Comparison of ENCODE assay signal across 11 mouse cellular contexts in genomic region chr3:88232301-88232702, GRCm38 (mm10). TPM values are rescaled to one million over a fixed set of nuclear protein-coding genes. Genes with fewer than 3 reads are reported as not detected.
DNase-seq lines count a peak whose midpoint lies in the region; ATAC-seq lines count a peak whose summit lies in the region.
"Had no signal": no experiment of that assay in that cellular context is flagged by ENCODE, and none has a peak within 500 bp of the region (broad histone marks: within the 10 kb centered on the region; RNA-seq: fewer than 3 reads in every experiment).

No protein-coding gene starts in this region.

- peaks cover 2% of the 10 kb centered on the region; the same call in 1 of the 2 replicates for H3K27me3 ChIP-seq in hindbrain, embryonic 11.5 days (ENCODE audit: control insufficient read depth, insufficient read depth, low read length)

- WGBS in hindbrain, embryonic 11.5 days: 53% methylated on average over 7 of the region's 7 CpGs

- peak overlapping the region; percentile 94 for H3K27ac ChIP-seq in hindbrain, embryonic 11.5 days (ENCODE audit: low read depth, low read length)

- DNase-seq in 3134 (ENCODE audit: extremely low read depth, insufficient read length, low spot score): peak; percentile 40
- peak; percentile 74 for DNase-seq in cerebellum, postnatal 14 days
- no peak for DNase-seq in hindbrain, embryonic 11.5 days (ENCODE audit: low spot score)
- peak; percentile 63 to 68 for DNase-seq in left cerebral cortex, postnatal 36 days (ENCODE audit: low spot score in 2 of 2)
- no peak for DNase-seq in c-Kit-positive CD71-positive TER-119-positive erythroid progenitor cells, embryonic 14.5 days (ENCODE audit: low spot score)
- DNase-seq in heart, postnatal 14 days: no peak
- no peak for DNase-seq in thymus, postnatal 4 days
- DNase-seq in kidney, postnatal 25 days: no peak
- DNase-seq: adrenal gland, adult 8-10 months had no signal

- H3K4me2 ChIP-seq in hindbrain, embryonic 11.5 days (replicated peaks; ENCODE audit: low read depth, low read length): no peak overlapping the region

- H3K9ac ChIP-seq in hindbrain, embryonic 11.5 days (ENCODE audit: low read depth, low read length): peak overlapping the region; percentile 8; the same call in 1 of the 2 replicates

- H3K4me3 ChIP-seq in hindbrain, embryonic 11.5 days (ENCODE audit: low read depth, low read length): no peak overlapping the region

- peaks cover 48% of the 10 kb centered on the region for H3K4me1 ChIP-seq in hindbrain, embryonic 11.5 days (replicated peaks; ENCODE audit: control insufficient read depth, insufficient read depth, low read length)

- ATAC-seq in hindbrain, embryonic 11.5 days (ENCODE audit: low FRiP score): no peak

- no peaks in the 10 kb centered on the region for H3K36me3 ChIP-seq in hindbrain, embryonic 11.5 days (ENCODE audit: control insufficient read depth, insufficient read depth, low read length)

- intact Hi-C loops in left cerebral cortex, postnatal 36 days (cut with DNase I): no loop called here
- intact Hi-C loops in heart, postnatal 14 days (cut with DNase I): no loop called here

- no peaks in the 10 kb centered on the region for H3K9me3 ChIP-seq in hindbrain, embryonic 11.5 days (ENCODE audit: control insufficient read depth, low read length)

RNA-seq across cellular contexts. Expression of gene Rhbg, which starts 22.2 kb away (rescaled TPM):
- polyA plus RNA-seq in hindbrain, embryonic 11.5 days (2014; fragmentation: Nextera tagmentation; extraction: Ambion mirVana): 0.13 and 0.25 TPM in 2 replicates
- total RNA-seq in left cerebral cortex, postnatal 36 days (2021): not detected
- total RNA-seq in heart, postnatal 14 days (2021): not detected
- total RNA-seq: heart, postnatal 25 days; monocyte, adult 5-6 weeks had no signal

RNA-seq across cellular contexts. Expression of gene Gm38392, which starts 54.7 kb away (rescaled TPM):
- 0.20 and 0.49 TPM in 2 replicates for polyA plus RNA-seq in hindbrain, embryonic 11.5 days (2014; fragmentation: Nextera tagmentation; extraction: Ambion mirVana)
- total RNA-seq in left cerebral cortex, postnatal 36 days (2021): under 1 TPM; 0.45 to 0.52 TPM
- under 1 TPM in 1 of 2 experiments, not detected in 1; 0.24 TPM for total RNA-seq in heart, postnatal 14 days (2021)
- total RNA-seq: monocyte, adult 5-6 weeks had no signal

Comparison
In these comparisons a context has a peak if more than half of its experiments do, and no peak if none do; other contexts are left out.
1. DNase-seq: peak in 3134 (single experiment), cerebellum, postnatal 14 days (2 of 2) and left cerebral cortex, postnatal 36 days (2 of 2); none in hindbrain, embryonic 11.5 days (single experiment), c-Kit-positive CD71-positive TER-119-positive erythroid progenitor cells, embryonic 14.5 days (single experiment), heart, postnatal 14 days (0 of 2), thymus, postnatal 4 days (single experiment) and kidney, postnatal 25 days (0 of 2).